Mouse (Mus musculus): ENCODE results near the gene Cdc42. TPM values are rescaled to one million over a fixed set of nuclear protein-coding genes. Genes with fewer than 3 reads are reported as not detected.

The Cdc42 gene
- total RNA-seq, 1 experiment from 2014 or later: 486 TPM

DNA sequence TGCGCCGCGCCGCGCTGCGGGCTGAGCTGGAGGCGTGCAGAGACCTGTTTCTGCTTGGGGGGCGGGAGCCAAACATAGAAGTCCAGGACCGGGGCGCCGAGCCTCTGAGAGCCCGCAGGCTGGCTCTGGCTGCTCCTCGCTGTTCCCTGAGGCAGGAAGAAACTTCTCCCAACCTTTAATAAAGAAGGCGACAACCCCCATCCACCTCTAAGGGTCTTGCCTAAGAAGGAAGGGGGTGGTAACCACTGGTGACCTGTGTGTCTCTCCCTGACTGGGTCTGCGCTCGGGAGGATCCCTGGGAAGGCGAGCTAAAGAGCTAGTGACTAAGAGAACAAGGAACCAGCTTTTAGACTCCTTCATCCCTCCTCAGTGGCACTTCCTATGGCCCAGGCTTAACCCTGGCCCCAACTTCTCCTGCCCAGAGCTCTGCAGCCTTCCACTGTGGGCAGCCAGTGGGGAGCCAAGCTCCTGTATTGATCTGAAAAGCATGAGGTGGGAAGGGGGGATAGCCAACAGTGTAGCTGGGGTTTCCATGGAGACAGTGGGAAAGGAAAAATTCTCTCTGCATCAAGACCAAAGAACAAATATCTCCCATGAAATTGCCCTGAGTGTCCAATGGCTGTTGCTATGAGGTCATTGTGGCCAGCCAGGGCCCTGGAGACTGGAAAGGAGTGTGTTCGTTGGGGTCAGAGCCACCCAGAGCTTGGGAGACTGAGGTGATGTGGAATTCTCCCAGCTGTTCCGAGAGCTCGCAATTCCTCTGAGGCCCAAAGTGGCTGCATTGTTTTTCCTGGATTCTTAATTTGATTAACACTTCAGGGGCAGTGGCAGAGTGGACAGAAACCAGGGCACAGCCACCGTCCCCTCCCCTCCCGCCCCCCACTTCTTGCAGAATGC is 79.1 kb downstream of the Cdc42 start:
- ATAC-seq (replicated peaks in 1 of 2; ENCODE audit: insufficient read depth in 1 of 2, low FRiP score in 2 of 2, low TSS enrichment in 1 of 2, low read depth in 1 of 2, poor library complexity in 2 of 2, severe bottlenecking in 2 of 2): no peak

DNA sequence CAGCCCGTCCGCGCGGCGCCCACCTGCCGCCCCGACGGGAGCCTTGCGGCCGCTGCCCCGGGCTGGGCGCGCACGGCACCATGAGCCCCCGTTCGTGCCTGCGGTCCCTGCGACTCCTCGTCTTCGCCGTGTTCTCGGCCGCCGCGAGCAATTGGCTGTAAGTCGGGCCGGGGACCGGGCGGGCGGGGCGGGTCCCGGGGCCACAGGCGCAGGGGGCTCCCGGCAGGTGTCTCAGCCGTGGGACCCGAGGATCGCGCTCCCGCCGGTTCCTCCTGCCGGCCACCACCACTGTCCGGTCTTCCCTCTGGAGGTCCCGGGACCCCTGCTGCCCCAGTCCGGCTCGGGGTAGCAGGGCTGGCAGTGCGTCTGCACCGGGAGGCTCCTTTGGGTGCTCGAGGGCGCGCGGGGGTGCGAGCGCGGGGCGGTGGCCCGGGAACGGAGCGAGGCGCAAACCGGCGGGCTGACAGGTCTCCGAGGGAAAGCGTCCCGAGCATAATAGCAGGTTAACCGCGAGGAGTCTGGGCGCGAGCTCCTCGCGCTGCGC is 79.8 kb downstream of the Cdc42 start:
- ATAC-seq (replicated peaks in 1 of 2; ENCODE audit: insufficient read depth in 1 of 2, low FRiP score in 2 of 2, low TSS enrichment in 1 of 2, low read depth in 1 of 2, poor library complexity in 2 of 2, severe bottlenecking in 2 of 2): no peak

DNA sequence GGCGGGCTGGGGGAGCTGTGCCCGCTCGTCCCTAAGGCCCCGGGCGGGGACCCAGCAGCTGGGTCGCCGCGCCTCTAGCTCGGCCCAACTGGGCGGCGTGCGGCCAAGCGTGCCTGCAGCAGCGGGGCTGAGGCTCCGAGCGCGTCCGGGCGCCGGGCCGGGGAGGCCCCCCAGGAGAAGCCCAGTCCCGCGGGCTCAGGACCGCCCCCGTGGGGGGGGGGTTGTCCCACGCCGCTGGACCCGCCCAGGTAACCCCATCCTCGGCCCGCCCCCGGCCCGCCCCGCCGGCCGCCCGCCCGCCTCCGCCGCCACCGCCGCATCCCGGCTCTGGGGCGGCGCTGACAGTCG is 80.4 kb downstream of the Cdc42 start, which contains the start of gene Wnt4:
TSS of gene Wnt4 (plus strand) at position 324 of the 348 bp plus-strand sequence.
- no peak for ATAC-seq (replicated peaks in 1 of 2; ENCODE audit: insufficient read depth in 1 of 2, low FRiP score in 2 of 2, low TSS enrichment in 1 of 2, low read depth in 1 of 2, poor library complexity in 2 of 2, severe bottlenecking in 2 of 2)

DNA sequence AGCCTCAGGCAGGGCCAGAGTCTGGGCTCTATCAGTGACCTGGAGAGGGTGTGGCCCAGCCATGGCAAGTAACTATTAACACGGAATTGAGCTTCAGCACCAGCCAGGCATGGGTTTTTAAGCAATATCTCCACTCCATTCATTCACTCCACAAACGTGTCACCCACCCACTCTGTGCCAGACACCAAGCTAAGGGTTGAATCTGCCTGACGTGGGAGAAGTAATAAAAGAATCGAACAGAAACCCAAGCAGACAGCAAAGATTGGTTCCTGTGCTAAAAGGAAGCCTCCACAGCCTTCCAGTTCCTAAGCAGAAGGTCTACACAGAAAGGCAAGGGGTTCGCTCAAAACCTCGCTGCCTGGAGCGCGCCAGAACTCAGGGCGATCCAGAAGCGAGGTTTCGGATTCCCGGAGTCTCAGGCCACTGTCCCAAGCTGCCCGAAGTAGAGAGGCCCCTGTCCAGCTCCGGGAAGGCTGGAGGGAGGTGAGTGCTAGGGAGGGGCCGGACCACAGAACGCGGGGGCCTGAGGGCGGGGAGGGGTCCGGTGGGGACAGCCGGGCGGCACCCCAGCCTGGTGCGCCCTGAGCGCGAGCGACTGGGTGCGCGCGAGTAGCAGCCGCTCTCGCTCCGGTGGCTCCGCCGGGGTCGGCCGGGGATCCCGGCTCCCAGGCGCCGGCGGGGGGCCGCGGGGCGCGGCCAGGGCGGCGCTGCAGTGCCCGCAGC is 80.9 kb downstream of the Cdc42 start:
- no peak for ATAC-seq (replicated peaks in 1 of 2; ENCODE audit: insufficient read depth in 1 of 2, low FRiP score in 2 of 2, low TSS enrichment in 1 of 2, low read depth in 1 of 2, poor library complexity in 2 of 2, severe bottlenecking in 2 of 2)

DNA sequence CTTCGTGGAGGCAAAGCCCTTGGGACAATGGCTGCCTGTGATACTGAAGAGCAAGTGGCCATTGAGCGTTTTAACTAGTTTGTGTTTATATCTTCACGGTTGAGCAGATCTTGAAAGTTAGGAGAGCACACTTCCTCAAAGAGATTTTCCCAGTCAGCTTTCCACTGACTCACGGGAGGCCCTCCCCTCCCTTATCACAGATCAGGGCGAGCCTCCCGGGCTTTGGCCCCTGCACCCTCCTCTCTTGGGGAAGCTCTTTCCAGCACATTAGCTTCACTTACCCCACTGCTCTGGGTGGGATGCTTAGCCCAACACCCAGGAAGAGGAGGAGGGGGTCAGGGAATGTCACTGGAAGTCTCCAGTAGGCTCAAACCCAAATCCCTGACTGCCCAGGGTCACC is 83.2 kb downstream of the Cdc42 start:
- no peak for ATAC-seq (replicated peaks in 1 of 2; ENCODE audit: insufficient read depth in 1 of 2, low FRiP score in 2 of 2, low TSS enrichment in 1 of 2, low read depth in 1 of 2, poor library complexity in 2 of 2, severe bottlenecking in 2 of 2)

DNA sequence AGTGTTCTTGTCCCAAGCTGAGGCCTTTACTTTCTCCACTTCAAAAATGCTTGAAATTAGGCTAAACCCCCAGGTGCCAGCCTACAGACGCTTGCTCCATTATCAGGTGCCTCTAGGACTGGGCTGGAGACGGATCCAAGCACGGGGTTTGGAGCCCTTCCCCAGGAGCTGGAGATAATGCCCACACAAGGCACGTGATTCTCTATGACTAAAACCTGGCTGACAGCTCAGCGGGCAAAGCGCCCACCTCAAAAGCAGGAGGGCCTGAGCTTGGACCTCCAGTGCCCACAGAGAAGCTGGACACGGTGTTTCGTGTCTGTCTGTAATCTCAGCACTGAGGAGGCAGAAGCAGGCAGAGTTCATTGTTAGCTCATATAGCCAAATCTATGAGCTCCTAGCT is 85.7 kb downstream of the Cdc42 start:
- ATAC-seq (replicated peaks in 1 of 2; ENCODE audit: insufficient read depth in 1 of 2, low FRiP score in 2 of 2, low TSS enrichment in 1 of 2, low read depth in 1 of 2, poor library complexity in 2 of 2, severe bottlenecking in 2 of 2): no peak

Other genes with a start within 250 kb of the Cdc42 start
- 0.13 TPM in 1 of 2 replicates, not detected in the other for gene Wnt4, start 80.2 kb downstream of the Cdc42 start, total RNA-seq (2017)
- gene Cela3a, start 52.1 kb upstream of the Cdc42 start, total RNA-seq (2017): not detected in 2 replicates
- not detected in 2 replicates for gene Cela3b, start 72.8 kb upstream of the Cdc42 start, total RNA-seq (2017)
- gene 1700013G24Rik, start 95.6 kb upstream of the Cdc42 start, total RNA-seq (2017): not detected in 2 replicates
- gene Hspg2, start 111.0 kb upstream of the Cdc42 start, total RNA-seq (2017): not detected in 2 replicates
- not detected in 2 replicates for gene Ldlrad2, start 216.8 kb upstream of the Cdc42 start, total RNA-seq (2017)
- 140 and 171 TPM in 2 replicates for gene Usp48, start 236.0 kb upstream of the Cdc42 start, total RNA-seq (2017)

Data from hematopoietic stem cell, adult 5-6 weeks (primary cell).